In genomic region chr3:152898906-152899305, GRCm38 (mm10) we compare ENCODE assay signal across 27 mouse cellular contexts.
DNase-seq lines count a peak whose midpoint lies in the region; ATAC-seq and TF ChIP-seq lines count a peak whose summit lies in the region.
"Had no signal": no experiment of that assay in that cellular context is flagged by ENCODE, and none has a peak within 500 bp of the region (broad histone marks: within the 10 kb centered on the region; RNA-seq: fewer than 3 reads in every experiment).

No protein-coding gene starts in this region.

- no peak overlapping the region for H3K4me3 ChIP-seq in forebrain, embryonic 16.5 days (replicated peaks; ENCODE audit: low read length)
- H3K4me3 ChIP-seq in forebrain, embryonic 12.5 days (replicated peaks), result no peak overlapping the region
- no peak overlapping the region for H3K4me3 ChIP-seq in layer of hippocampus, adult 2 months
- H3K4me3 ChIP-seq: embryonic facial prominence, embryonic 12.5 days; embryonic facial prominence, embryonic 15.5 days; forebrain, embryonic 15.5 days; gastrocnemius, adult 2 months; heart, adult 2 months; heart, embryonic 12.5 days; heart, embryonic 15.5 days had no signal

- H3K4me1 ChIP-seq in forebrain, embryonic 16.5 days (replicated peaks; ENCODE audit: control insufficient read depth, insufficient read depth, low read length), result no peaks in the 10 kb centered on the region
- H3K4me1 ChIP-seq in forebrain, embryonic 12.5 days, result no peaks in the 10 kb centered on the region
- H3K4me1 ChIP-seq: embryonic facial prominence, embryonic 12.5 days; embryonic facial prominence, embryonic 15.5 days; forebrain, embryonic 15.5 days; heart, embryonic 12.5 days; heart, embryonic 15.5 days had no signal

- H3K36me3 ChIP-seq in forebrain, embryonic 16.5 days (ENCODE audit: control insufficient read depth, insufficient read depth), result no peaks in the 10 kb centered on the region
- no peaks in the 10 kb centered on the region for H3K36me3 ChIP-seq in forebrain, embryonic 12.5 days (replicated peaks)
- H3K36me3 ChIP-seq: embryonic facial prominence, embryonic 12.5 days; embryonic facial prominence, embryonic 15.5 days; forebrain, embryonic 15.5 days; heart, embryonic 12.5 days; heart, embryonic 15.5 days had no signal

- no peak overlapping the region for H3K27ac ChIP-seq in forebrain, embryonic 16.5 days (ENCODE audit: low read length)
- H3K27ac ChIP-seq in forebrain, embryonic 12.5 days, result no peak overlapping the region
- H3K27ac ChIP-seq in layer of hippocampus, adult 2 months, result peak overlapping the region; percentile 32; the same call in 1 of the 2 replicates
- H3K27ac ChIP-seq: embryonic facial prominence, embryonic 12.5 days; embryonic facial prominence, embryonic 15.5 days; forebrain, embryonic 15.5 days; gastrocnemius, adult 2 months; heart, adult 2 months; heart, embryonic 15.5 days; hindbrain, embryonic 14.5 days; hindbrain, postnatal 0 days had no signal

- no peaks in the 10 kb centered on the region for H3K9me3 ChIP-seq in forebrain, embryonic 16.5 days (ENCODE audit: control insufficient read depth, low read length)
- no peaks in the 10 kb centered on the region for H3K9me3 ChIP-seq in forebrain, embryonic 12.5 days
- H3K9me3 ChIP-seq: embryonic facial prominence, embryonic 12.5 days; embryonic facial prominence, embryonic 15.5 days; forebrain, embryonic 15.5 days; heart, embryonic 12.5 days; heart, embryonic 15.5 days had no signal

- H3K4me2 ChIP-seq in forebrain, embryonic 16.5 days (ENCODE audit: low read length), result no peak overlapping the region
- H3K4me2 ChIP-seq in forebrain, embryonic 12.5 days, result no peak overlapping the region
- H3K4me2 ChIP-seq: embryonic facial prominence, embryonic 12.5 days; embryonic facial prominence, embryonic 15.5 days; forebrain, embryonic 15.5 days; heart, embryonic 12.5 days; heart, embryonic 15.5 days; hindbrain, embryonic 14.5 days had no signal

- ATAC-seq in forebrain, embryonic 16.5 days, result 0 out of 2 replicates have a peak, but pooled peaks have one; percentile 4
- ATAC-seq in forebrain, embryonic 12.5 days (ENCODE audit: low FRiP score), result no peak
- ATAC-seq: forebrain, embryonic 15.5 days; hindbrain, postnatal 0 days; inflammation-experienced regulatory T-cells, adult 6 months; intestine, embryonic 16.5 days had no signal

- no peak for DNase-seq in layer of hippocampus, adult 2 months (ENCODE audit: low spot score in 2 of 2)
- DNase-seq in layer of hippocampus, adult 11-12 months (ENCODE audit: low spot score), result no peak
- peak; percentile 12 for DNase-seq in R1 (ENCODE audit: low read depth, low spot score)
- DNase-seq in frontal cortex, postnatal 14 days (ENCODE audit: low spot score in 2 of 2), result no peak
- DNase-seq in lung, postnatal 36 days, result no peak
- DNase-seq: adrenal gland, adult 2 months; adrenal gland, postnatal 14 days; cerebellum, adult 11 months; cerebellum, adult 2 months; cerebellum, adult 9-11 months; cerebellum, postnatal 25 days; gastrocnemius, adult 2 months; gastrocnemius, postnatal 14 days; heart, adult 2 months; heart, postnatal 10 days; heart, postnatal 36 days had no signal

- H3K9ac ChIP-seq in forebrain, embryonic 16.5 days (replicated peaks; ENCODE audit: low read depth, low read length), result no peak overlapping the region
- H3K9ac ChIP-seq in forebrain, embryonic 12.5 days, result no peak overlapping the region
- H3K9ac ChIP-seq: embryonic facial prominence, embryonic 12.5 days; embryonic facial prominence, embryonic 15.5 days; forebrain, embryonic 15.5 days; heart, embryonic 12.5 days; heart, embryonic 15.5 days; hindbrain, embryonic 14.5 days had no signal

- H3K27me3 ChIP-seq in forebrain, embryonic 16.5 days (replicated peaks; ENCODE audit: control insufficient read depth, insufficient read depth, low read length), result no peaks in the 10 kb centered on the region
- H3K27me3 ChIP-seq in forebrain, embryonic 12.5 days, result no peaks in the 10 kb centered on the region
- H3K27me3 ChIP-seq: embryonic facial prominence, embryonic 12.5 days; embryonic facial prominence, embryonic 15.5 days; forebrain, embryonic 15.5 days; heart, embryonic 12.5 days; heart, embryonic 15.5 days had no signal

- 93% methylated on average over 9 of the region's 9 CpGs for WGBS in forebrain, embryonic 16.5 days
- 92% methylated on average over 9 of the region's 9 CpGs for whole genome bisulfite sequencing in forebrain, embryonic 12.5 days

- TF ChIP-seq CTCF in layer of hippocampus, adult 2 months (conservative IDR thresholded peaks at IDR 0.05), result no peak
